Mouse (Mus musculus): ENCODE measurements around the gene Egfl7. TPM values are rescaled to one million over a fixed set of nuclear protein-coding genes. Genes with fewer than 3 reads are reported as not detected.

The Egfl7 gene
- total RNA-seq, 1 experiment: 104 TPM

- Histone ChIP-seq H3K36me3 (ENCODE audit: control insufficient read depth, insufficient read depth, low read length, poor library complexity, severe bottlenecking) (no peaks in the 10 kb centered on the region; the same call in 1 of the 2 replicates), H3K9ac (ENCODE audit: insufficient read depth, low read depth, low read length, poor library complexity, severe bottlenecking) (peak within 1 kb of the TSS; percentile 93), H3K9me3 (ENCODE audit: control insufficient read depth, insufficient read depth, low read depth, low read length) (no peaks in the 10 kb centered on the region), H3K4me1 (ENCODE audit: control insufficient read depth in 2 of 2, insufficient read depth in 2 of 2, low read length in 2 of 2, poor library complexity in 1 of 2) (peaks cover 2 to 33% of the 10 kb centered on the region in 2 experiments; a peak in 3 of 4 replicates), H3K27ac (ENCODE audit: insufficient read depth, low read depth, low read length, poor library complexity, severe bottlenecking) (peak within 1 kb of the TSS; percentile 72), H3K4me3 (ENCODE audit: insufficient read depth in 1 of 2, low read depth in 1 of 2, low read length in 2 of 2, poor library complexity in 1 of 2, severe bottlenecking in 1 of 2) (peak within 1 kb of the TSS; percentile 88 to 98)
- in situ Hi-C loops (cut with MboI; ENCODE audit: low sequenced_read_pairs in 2 of 2, unreplicated experiment in 2 of 2): no loop called here
- peak; percentile 61 for DNase-seq (ENCODE audit: low read depth, low spot score)
- TF ChIP-seq HCFC1 (IDR thresholded peaks at IDR 0.05; ENCODE audit: borderline replicate concordance, insufficient read depth, low read length) (peak; percentile 43), ZC3H11A (IDR thresholded peaks at IDR 0.05; ENCODE audit: borderline replicate concordance, low read depth, low read length) (no peak)
These were observed 24.2 kb downstream of the Egfl7 start, which contains the start of gene Agpat2 for GRCm38 (mm10) chr2:26603720-26604671. Gene Agpat2 (minus strand): TSS chr2:26604417.

GRCm38 (mm10) chr2:26605331-26605730 is 25.5 kb downstream of the Egfl7 start:
- no peak for DNase-seq (ENCODE audit: low read depth, low spot score)
- in situ Hi-C loops (cut with MboI; ENCODE audit: low sequenced_read_pairs in 2 of 2, unreplicated experiment in 2 of 2): no loop called here
- TF ChIP-seq ZC3H11A (IDR thresholded peaks at IDR 0.05; ENCODE audit: borderline replicate concordance, low read depth, low read length): no peak
- TF ChIP-seq ZNF384 (IDR thresholded peaks at IDR 0.05; ENCODE audit: low read depth, low read length): no peak
- no peak for TF ChIP-seq HCFC1 (IDR thresholded peaks at IDR 0.05; ENCODE audit: borderline replicate concordance, insufficient read depth, low read length)
- no peak for TF ChIP-seq CHD2 (IDR thresholded peaks at IDR 0.05; ENCODE audit: low read depth, low read length)
- no peak for TF ChIP-seq MAFK (IDR thresholded peaks at IDR 0.05; ENCODE audit: insufficient read depth, low read depth, low read length)
- H3K4me3 ChIP-seq (ENCODE audit: insufficient read depth in 1 of 2, low read depth in 1 of 2, low read length in 2 of 2, poor library complexity in 1 of 2, severe bottlenecking in 1 of 2): no peak overlapping the region
- H3K9ac ChIP-seq (ENCODE audit: insufficient read depth, low read depth, low read length, poor library complexity, severe bottlenecking): no peak overlapping the region
- H3K36me3 ChIP-seq (ENCODE audit: control insufficient read depth, insufficient read depth, low read length, poor library complexity, severe bottlenecking): no peaks in the 10 kb centered on the region
- H3K27ac ChIP-seq (ENCODE audit: insufficient read depth, low read depth, low read length, poor library complexity, severe bottlenecking): no peak overlapping the region
- no peaks in the 10 kb centered on the region for H3K9me3 ChIP-seq (ENCODE audit: control insufficient read depth, insufficient read depth, low read depth, low read length)
- peaks cover 5 to 34% of the 10 kb centered on the region in 2 experiments for H3K4me1 ChIP-seq (ENCODE audit: control insufficient read depth in 2 of 2, insufficient read depth in 2 of 2, low read length in 2 of 2, poor library complexity in 1 of 2)

GRCm38 (mm10) chr2:26606579-26606978 is 26.8 kb downstream of the Egfl7 start:
- TF ChIP-seq ZC3H11A (IDR thresholded peaks at IDR 0.05; ENCODE audit: borderline replicate concordance, low read depth, low read length) (no peak), HCFC1 (IDR thresholded peaks at IDR 0.05; ENCODE audit: borderline replicate concordance, insufficient read depth, low read length) (no peak), ZNF384 (IDR thresholded peaks at IDR 0.05; ENCODE audit: low read depth, low read length) (no peak), MAFK (IDR thresholded peaks at IDR 0.05; ENCODE audit: insufficient read depth, low read depth, low read length) (no peak), CHD2 (IDR thresholded peaks at IDR 0.05; ENCODE audit: low read depth, low read length) (no peak)
- H3K27ac ChIP-seq (ENCODE audit: insufficient read depth, low read depth, low read length, poor library complexity, severe bottlenecking): no peak overlapping the region
- H3K4me1 ChIP-seq (ENCODE audit: control insufficient read depth in 2 of 2, insufficient read depth in 2 of 2, low read length in 2 of 2, poor library complexity in 1 of 2): peaks cover 12 to 37% of the 10 kb centered on the region in 2 experiments
- in situ Hi-C loops (cut with MboI; ENCODE audit: low sequenced_read_pairs in 2 of 2, unreplicated experiment in 2 of 2): no loop called here
- no peaks in the 10 kb centered on the region for H3K36me3 ChIP-seq (ENCODE audit: control insufficient read depth, insufficient read depth, low read length, poor library complexity, severe bottlenecking)
- H3K9ac ChIP-seq (ENCODE audit: insufficient read depth, low read depth, low read length, poor library complexity, severe bottlenecking): no peak overlapping the region
- H3K9me3 ChIP-seq (ENCODE audit: control insufficient read depth, insufficient read depth, low read depth, low read length): no peaks in the 10 kb centered on the region
- no peak for DNase-seq (ENCODE audit: low read depth, low spot score)
- no peak overlapping the region for H3K4me3 ChIP-seq (ENCODE audit: insufficient read depth in 1 of 2, low read depth in 1 of 2, low read length in 2 of 2, poor library complexity in 1 of 2, severe bottlenecking in 1 of 2)

GRCm38 (mm10) chr2:26607056-26607910 is 27.5 kb downstream of the Egfl7 start:
- H3K4me3 ChIP-seq (ENCODE audit: insufficient read depth in 1 of 2, low read depth in 1 of 2, low read length in 2 of 2, poor library complexity in 1 of 2, severe bottlenecking in 1 of 2): no peak overlapping the region
- no peak overlapping the region; the same call in 1 of the 2 replicates for H3K9ac ChIP-seq (ENCODE audit: insufficient read depth, low read depth, low read length, poor library complexity, severe bottlenecking)
- no peak for DNase-seq (ENCODE audit: low read depth, low spot score)
- TF ChIP-seq CHD2 (IDR thresholded peaks at IDR 0.05; ENCODE audit: low read depth, low read length): no peak
- no peak for TF ChIP-seq HCFC1 (IDR thresholded peaks at IDR 0.05; ENCODE audit: borderline replicate concordance, insufficient read depth, low read length)
- TF ChIP-seq ZC3H11A (IDR thresholded peaks at IDR 0.05; ENCODE audit: borderline replicate concordance, low read depth, low read length): no peak
- H3K9me3 ChIP-seq (ENCODE audit: control insufficient read depth, insufficient read depth, low read depth, low read length): no peaks in the 10 kb centered on the region
- peaks cover 16 to 43% of the 10 kb centered on the region in 2 experiments for H3K4me1 ChIP-seq (ENCODE audit: control insufficient read depth in 2 of 2, insufficient read depth in 2 of 2, low read length in 2 of 2, poor library complexity in 1 of 2)
- in situ Hi-C loops (cut with MboI; ENCODE audit: low sequenced_read_pairs in 2 of 2, unreplicated experiment in 2 of 2): no loop called here
- no peak overlapping the region for H3K27ac ChIP-seq (ENCODE audit: insufficient read depth, low read depth, low read length, poor library complexity, severe bottlenecking)
- H3K36me3 ChIP-seq (ENCODE audit: control insufficient read depth, insufficient read depth, low read length, poor library complexity, severe bottlenecking): no peaks in the 10 kb centered on the region
